Mouse (Mus musculus) olfactory bulb, adult 2 months (tissue): ENCODE data around the gene Dhx37. TPM values are rescaled to one million over a fixed set of nuclear protein-coding genes. Genes with fewer than 3 reads are reported as not detected.
A peak's percentile ranks its signal among the peaks of the same experiment; 100 is the strongest.

ENCODE experiments used
- H3K27ac ChIP-seq: fragments of 200-500 bp; 2 replicates; pipeline ENCODE4 v1.5.1; 2012; ENCODE audit warnings: low read depth, low read length; ENCODE audit not compliant: insufficient read depth
- H3K4me1 ChIP-seq: fragments of 200-500 bp; 2 replicates; pipeline ENCODE4 v1.6.1; 2012; ENCODE audit warnings: low read length; ENCODE audit not compliant: control insufficient read depth, insufficient read depth
- H3K4me3 ChIP-seq: fragments of 200-500 bp; 2 replicates; pipeline ENCODE4 v1.5.1; 2012; ENCODE audit warnings: mild to moderate bottlenecking, low read depth, low read length, moderate library complexity; ENCODE audit not compliant: insufficient read depth
- CTCF ChIP-seq: fragments of 200-500 bp; IDR thresholded peaks from 2 replicates; pipeline ENCODE4 v1.5.1; 2012; ENCODE audit warnings: low read depth, mild to moderate bottlenecking, low read length, moderate library complexity; ENCODE audit not compliant: insufficient read depth
- POLR2A ChIP-seq: fragments of 200-500 bp; IDR thresholded peaks from 2 replicates; pipeline ENCODE4 v1.6.1; 2012; ENCODE audit warnings: mild to moderate bottlenecking, low read depth, low read length, moderate library complexity; ENCODE audit not compliant: insufficient read depth
- WGBS: fragments of 180-500 bp; shearing (Covaris S2); methylation state at CpG from one replicate; pipeline ENCODE4 v1.1.7; 2018; 5-methylcytosine and 5-hydroxymethylcytosine counted together
- polyA plus RNA-seq: library from polyadenylated mRNA; stranded (reverse); fragments of >200 nt; gene quantifications from 2 replicates; pipeline ENCODE4 v1.2.4, GENCODE M21; 2012; ENCODE audit warnings: low replicate concordance; ENCODE audit not compliant: missing spikeins, insufficient read depth, insufficient read length

Gene Dhx37
- polyA plus RNA-seq, 1 experiment, result not detected

GRCm38 (mm10) chr5:125475030-125475429 is 41.1 kb upstream of the Dhx37 start:
- H3K4me1 ChIP-seq, result peaks cover 16% of the 10 kb centered on the region
- peak overlapping the region; percentile 62; the same call in 1 of the 2 replicates for H3K4me3 ChIP-seq
- no peak overlapping the region for H3K27ac ChIP-seq
- TF ChIP-seq POLR2A (no peak), CTCF (no peak)
- WGBS, result 63% methylated on average over 12 of the region's 12 CpGs

- 84% methylated on average over 9 of the region's 9 CpGs for WGBS
- Histone ChIP-seq H3K27ac (no peak overlapping the region), H3K4me3 (no peak overlapping the region), H3K4me1 (peaks cover 16% of the 10 kb centered on the region)
- TF ChIP-seq POLR2A, result no peak
These were observed 39.0 kb upstream of the Dhx37 start for GRCm38 (mm10) chr5:125472796-125473475.

- H3K4me3 ChIP-seq, result no peak overlapping the region
- TF ChIP-seq CTCF (no peak), POLR2A (no peak)
- H3K4me1 ChIP-seq, result no peaks in the 10 kb centered on the region
- H3K27ac ChIP-seq, result no peak overlapping the region
- WGBS, result 86% methylated on average over 4 of the region's 4 CpGs
These were observed 36.8 kb upstream of the Dhx37 start for GRCm38 (mm10) chr5:125470713-125471112.

- TF ChIP-seq POLR2A, result no peak
- no peak for TF ChIP-seq CTCF
- Histone ChIP-seq H3K4me1 (no peaks in the 10 kb centered on the region), H3K27ac (no peak overlapping the region), H3K4me3 (no peak overlapping the region)
- 85% methylated on average over 14 of the region's 14 CpGs for WGBS
These were observed 33.3 kb upstream of the Dhx37 start for GRCm38 (mm10) chr5:125467261-125467660.

GRCm38 (mm10) chr5:125466483-125466882 is 32.6 kb upstream of the Dhx37 start:
- H3K27ac ChIP-seq, result no peak overlapping the region
- no peaks in the 10 kb centered on the region for H3K4me1 ChIP-seq
- no peak for TF ChIP-seq CTCF
- TF ChIP-seq POLR2A, result no peak
- WGBS, result 88% methylated on average over 5 of the region's 5 CpGs
- no peak overlapping the region for H3K4me3 ChIP-seq

GRCm38 (mm10) chr5:125465701-125466106 is 31.8 kb upstream of the Dhx37 start:
- WGBS, result under 1% methylated on average over 25 of the region's 25 CpGs
- peak overlapping the region; percentile 38 for H3K4me3 ChIP-seq
- TF ChIP-seq POLR2A (no peak), CTCF (no peak)
- no peaks in the 10 kb centered on the region for H3K4me1 ChIP-seq
- no peak overlapping the region for H3K27ac ChIP-seq

- no peak overlapping the region for H3K27ac ChIP-seq
These were observed 31.3 kb upstream of the Dhx37 start for GRCm38 (mm10) chr5:125465192-125465591.

GRCm38 (mm10) chr5:125461868-125462445 is 28.0 kb upstream of the Dhx37 start:
- no peak overlapping the region for H3K27ac ChIP-seq
- H3K4me3 ChIP-seq, result no peak overlapping the region
- H3K4me1 ChIP-seq, result peaks cover 5% of the 10 kb centered on the region; the same call in 1 of the 2 replicates
- TF ChIP-seq CTCF, result 0 out of 2 replicates have a peak, but pooled peaks have one; percentile 9
- no peak for TF ChIP-seq POLR2A
- 34% methylated on average over 10 of the region's 10 CpGs for WGBS

More at GRCm38 (mm10) chr5:125465192-125465591, 31.3 kb upstream of the Dhx37 start:
- no peaks in the 10 kb centered on the region for H3K4me1 ChIP-seq
- peak overlapping the region; percentile 38; the same call in 1 of the 2 replicates for H3K4me3 ChIP-seq
- WGBS, result 25% methylated on average over 7 of the region's 7 CpGs
- TF ChIP-seq POLR2A, result no peak
- no peak for TF ChIP-seq CTCF

GRCm38 (mm10) chr5:125460574-125460973 is 26.7 kb upstream of the Dhx37 start:
- peaks cover 5% of the 10 kb centered on the region; the same call in 1 of the 2 replicates for H3K4me1 ChIP-seq
- H3K4me3 ChIP-seq, result no peak overlapping the region
- WGBS, result 83% methylated on average over 3 of the region's 3 CpGs
- no peak for TF ChIP-seq CTCF
- no peak for TF ChIP-seq POLR2A
- no peak overlapping the region for H3K27ac ChIP-seq

GRCm38 (mm10) chr5:125457538-125457937 is 23.6 kb upstream of the Dhx37 start:
- Histone ChIP-seq H3K4me3 (no peak overlapping the region), H3K4me1 (peaks cover 5% of the 10 kb centered on the region; the same call in 1 of the 2 replicates), H3K27ac (no peak overlapping the region)
- 88% methylated on average over 6 of the region's 6 CpGs for WGBS
- no peak for TF ChIP-seq CTCF
- no peak for TF ChIP-seq POLR2A
